Mouse (Mus musculus) gastrocnemius, adult 18-20 months (tissue): ENCODE measurements around the gene Vwa2. TPM values are rescaled to one million over a fixed set of nuclear protein-coding genes. Genes with fewer than 3 reads are reported as not detected.

Experiments
- DNase-seq: peaks from one replicate; pipeline ENCODE4 v3.0.0; 2021; ENCODE audit warnings: low spot score
- total RNA-seq, 2 experiments: library from RNA; stranded (reverse); gene quantifications; 2 replicates each; pipeline ENCODE4 v1.2.3; 2021

Gene Vwa2
- total RNA-seq, 2 experiments from 2014 or later = not detected

- DNase-seq = no peak
Measured at GRCm38 (mm10) chr19:56908472-56909270, 34.6 kb downstream of the Vwa2 start.

- DNase-seq = no peak
Measured at GRCm38 (mm10) chr19:56910561-56910960, 36.5 kb downstream of the Vwa2 start.

DNA sequence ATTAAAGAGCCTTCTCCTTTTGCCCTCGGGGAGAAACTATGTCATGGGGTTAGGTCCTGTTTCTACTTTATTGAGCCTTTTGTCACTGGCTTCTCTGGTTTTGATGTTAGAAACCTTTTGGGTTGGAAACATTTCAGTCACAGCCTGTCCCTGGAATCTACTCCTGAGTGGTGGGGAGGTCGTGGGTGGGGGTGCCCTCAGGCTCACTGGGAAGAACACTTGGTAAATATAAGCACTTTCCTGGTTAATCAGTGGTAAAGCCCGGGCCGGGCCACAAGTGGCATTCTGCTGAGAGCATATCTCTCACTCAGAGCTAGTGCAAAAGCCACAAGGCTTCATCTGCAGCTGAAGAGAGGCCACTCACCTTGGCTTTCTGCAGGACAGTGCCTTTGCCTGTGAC lies 39.7 kb downstream of the Vwa2 start:
- no peak for DNase-seq

- DNase-seq = no peak
Measured at GRCm38 (mm10) chr19:56914658-56915057, 40.6 kb downstream of the Vwa2 start.

GRCm38 (mm10) chr19:56915084-56915483 lies 41.0 kb downstream of the Vwa2 start:
- no peak for DNase-seq

- DNase-seq = peak; percentile 92
Measured at GRCm38 (mm10) chr19:56919628-56920027, 45.6 kb downstream of the Vwa2 start.

DNA sequence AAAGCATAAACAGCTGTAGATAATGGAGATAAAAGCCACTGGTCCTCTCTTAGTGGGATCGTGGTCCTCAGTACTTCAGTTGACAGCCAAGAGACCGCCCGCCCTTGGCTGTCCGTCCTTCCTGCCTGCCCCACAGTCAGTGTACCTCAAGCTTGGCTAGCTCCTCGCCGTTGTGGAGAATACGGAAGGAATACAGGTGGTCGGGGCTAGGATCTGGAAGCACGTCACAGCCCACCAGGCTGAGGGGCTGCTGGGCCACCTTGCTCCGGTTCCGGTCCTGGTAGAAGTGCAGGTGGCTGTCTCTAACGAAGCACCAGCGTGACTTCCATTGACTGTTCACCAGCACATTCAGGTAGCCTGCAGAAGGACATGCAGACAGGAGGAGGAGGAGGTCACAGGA lies 46.2 kb downstream of the Vwa2 start:
- no peak for DNase-seq

DNA sequence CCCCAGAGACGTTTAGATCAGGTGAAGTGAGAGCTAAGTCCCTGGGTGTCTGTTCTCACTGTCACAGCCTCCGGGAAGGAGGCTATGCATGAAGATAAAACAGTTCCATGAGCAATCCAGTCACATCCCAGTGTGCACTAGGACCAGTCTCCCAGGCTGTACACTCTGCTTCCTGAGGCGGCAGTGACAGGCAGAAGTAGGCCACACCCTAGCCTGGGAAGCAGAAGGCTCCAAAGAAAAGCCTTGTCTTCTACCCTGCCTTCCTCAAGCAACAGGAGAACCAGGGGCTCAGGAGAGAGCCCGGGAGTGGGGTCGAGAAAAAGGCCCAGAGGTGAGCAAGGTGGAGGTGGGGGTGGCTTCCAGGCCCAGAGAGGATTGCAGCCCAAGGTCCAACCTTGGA lies 47.7 kb downstream of the Vwa2 start:
- no peak for DNase-seq

DNA sequence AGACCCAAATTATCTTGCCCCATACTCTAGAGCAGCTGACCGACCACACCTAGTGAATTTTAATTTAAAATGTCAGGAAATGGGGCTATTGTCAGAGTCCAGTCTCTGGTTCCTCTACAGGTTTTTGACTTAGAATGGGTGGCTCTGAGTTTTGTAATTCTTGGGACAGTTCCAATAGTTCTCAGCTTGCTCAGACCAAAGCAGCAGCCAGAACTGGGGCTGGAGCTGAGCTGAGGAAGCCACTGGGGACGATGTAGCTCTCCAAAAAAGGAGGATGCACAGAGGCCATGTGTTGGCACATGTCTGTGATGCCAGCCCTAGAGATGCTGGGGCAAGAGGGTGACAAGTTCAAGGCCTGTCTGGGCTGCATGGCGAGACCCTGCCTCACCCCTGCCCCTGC lies 55.3 kb downstream of the Vwa2 start:
- DNase-seq = peak; percentile 38

GRCm38 (mm10) chr19:56930029-56930428 lies 56.0 kb downstream of the Vwa2 start:
- DNase-seq = no peak

DNA sequence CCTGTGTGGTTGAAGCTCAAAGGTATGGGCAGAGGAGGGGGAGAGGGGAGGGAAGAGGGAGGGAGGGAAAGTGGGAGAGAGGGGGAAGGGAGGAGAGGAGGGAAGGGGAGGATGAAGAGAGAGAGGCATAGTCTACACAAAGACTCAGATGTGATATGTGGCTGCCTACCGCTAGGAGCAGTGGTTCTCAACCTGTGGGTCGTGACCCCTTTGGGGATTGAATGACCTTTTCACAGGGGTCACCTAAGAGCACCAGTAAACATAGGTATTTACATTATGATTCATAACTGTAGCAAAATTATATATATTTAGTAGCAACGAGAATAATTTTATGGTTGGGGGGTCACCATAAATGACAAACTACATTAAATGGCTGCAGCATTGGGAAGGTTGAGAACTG lies 59.8 kb downstream of the Vwa2 start:
- no peak for DNase-seq

DNA sequence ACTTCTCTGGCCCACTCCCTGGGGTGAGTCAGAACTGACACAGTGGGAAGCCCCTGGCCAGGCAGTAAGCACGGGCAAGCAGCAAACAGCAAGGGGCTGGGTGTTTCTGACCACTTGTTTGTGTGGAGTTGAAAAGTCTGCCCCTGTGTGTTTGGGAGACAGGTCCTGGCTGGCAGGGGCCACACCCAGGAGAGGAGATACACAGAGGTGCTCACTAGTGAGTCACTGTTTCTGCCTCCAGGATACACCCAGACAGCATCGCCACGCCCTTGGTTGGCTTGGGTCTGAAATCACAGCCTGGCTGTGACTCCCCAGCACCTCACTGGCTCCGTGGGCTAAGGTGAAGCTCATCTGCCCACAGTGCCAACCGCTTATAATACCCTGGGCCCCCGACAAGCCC lies 61.1 kb downstream of the Vwa2 start:
- DNase-seq = no peak

- no peak for DNase-seq
Measured at GRCm38 (mm10) chr19:56935777-56936176, 61.7 kb downstream of the Vwa2 start.

DNA sequence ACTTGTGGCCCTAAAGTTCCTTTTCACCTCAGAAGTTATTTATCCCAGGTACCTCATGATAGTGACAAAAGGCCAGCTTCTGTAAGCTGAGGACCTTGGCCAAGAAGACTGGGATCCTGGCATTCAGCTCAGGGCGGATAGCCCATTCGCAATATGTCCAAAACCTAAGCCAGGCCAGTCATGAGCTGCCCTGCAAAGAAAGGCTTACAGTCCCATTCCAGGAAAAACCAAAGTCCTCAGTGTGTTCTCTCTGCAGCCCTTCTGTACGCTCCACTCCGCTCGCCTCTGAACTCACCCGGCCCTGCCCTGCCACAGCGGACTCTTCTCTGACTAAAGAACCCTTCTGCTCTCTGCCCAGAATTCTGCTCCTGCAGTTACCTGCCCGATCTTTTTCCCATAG lies 62.2 kb downstream of the Vwa2 start:
- no peak for DNase-seq

- DNase-seq = no peak
Measured at GRCm38 (mm10) chr19:56937911-56938310, 63.9 kb downstream of the Vwa2 start.

DNA sequence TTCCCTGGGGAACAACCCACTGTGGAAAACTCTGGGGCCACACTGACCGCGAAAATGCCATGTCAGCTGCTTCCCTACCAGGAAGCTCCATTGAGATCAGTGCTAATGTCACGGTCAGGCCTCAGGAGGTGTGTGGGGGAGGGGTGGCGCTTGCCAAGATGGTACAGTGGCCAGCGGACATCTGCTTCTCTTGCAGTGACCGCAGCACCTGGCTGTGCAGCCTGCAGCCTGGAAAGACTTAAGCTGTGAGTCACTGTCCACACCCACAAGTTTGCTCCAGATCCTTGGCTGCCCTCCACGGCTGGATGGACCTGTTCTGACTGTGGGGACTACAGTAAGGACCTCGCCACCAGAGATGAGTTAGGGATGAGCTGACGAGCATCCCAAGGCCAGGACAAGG lies 65.8 kb downstream of the Vwa2 start:
- peak; percentile 74 for DNase-seq

DNA sequence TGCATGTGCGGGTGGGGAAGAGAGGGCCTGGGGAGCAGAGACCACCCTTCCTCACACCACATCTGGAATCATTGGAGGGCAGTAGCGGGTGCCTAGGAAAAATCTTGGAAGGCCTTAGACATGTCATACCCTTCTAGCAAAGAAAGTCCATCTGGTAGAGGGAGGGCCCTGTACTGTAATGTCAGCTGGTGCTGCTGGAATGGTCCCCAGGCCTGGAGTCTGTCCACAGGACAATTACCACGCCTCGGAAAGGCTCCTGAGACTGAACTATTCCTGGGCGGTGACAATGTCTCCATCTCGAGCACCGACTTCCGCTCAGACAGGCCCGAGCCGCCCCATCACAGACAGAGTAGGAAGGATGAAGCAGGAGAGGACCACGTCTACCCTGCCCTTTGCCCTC lies 66.5 kb downstream of the Vwa2 start:
- DNase-seq = peak; percentile 84

DNA sequence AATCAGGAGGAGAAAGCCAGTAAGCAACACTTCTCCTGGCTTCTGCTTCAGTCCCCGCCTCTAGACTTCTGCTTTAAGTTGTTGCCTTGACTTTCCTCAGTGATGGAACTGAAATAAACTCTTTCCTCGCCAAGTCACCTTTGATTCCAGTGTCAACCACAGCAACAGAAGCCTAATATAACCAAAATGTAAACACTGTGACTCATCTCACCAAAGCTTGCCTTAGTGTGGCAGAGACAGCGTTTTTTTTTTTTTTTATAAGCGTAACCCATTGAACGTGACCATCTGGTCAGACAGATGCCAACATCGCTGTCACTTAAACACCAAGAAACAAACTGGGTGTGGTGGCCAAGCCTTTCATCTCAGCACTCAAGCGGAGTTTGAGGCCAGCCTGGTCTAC lies 68.2 kb downstream of the Vwa2 start:
- no peak for DNase-seq

DNA sequence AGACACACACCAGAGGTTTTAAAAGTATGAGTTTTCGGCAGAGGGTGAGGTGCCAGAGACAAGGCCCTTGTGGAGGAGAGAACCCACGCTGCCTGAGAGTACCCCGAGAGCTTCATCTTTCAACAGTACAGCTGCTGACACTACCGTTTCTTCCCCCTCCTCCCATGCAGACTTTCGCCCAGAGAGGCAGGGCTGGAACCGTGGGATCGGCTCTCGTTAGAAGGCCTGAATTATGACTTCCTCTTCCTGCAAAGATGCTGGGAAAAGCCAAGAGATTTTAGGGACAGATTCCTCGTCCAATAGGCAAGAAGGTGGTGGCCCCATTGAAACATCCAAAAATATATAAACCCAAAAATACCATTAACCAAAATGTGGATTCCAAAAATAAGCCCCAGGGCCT lies 70.2 kb downstream of the Vwa2 start:
- DNase-seq = no peak

GRCm38 (mm10) chr19:56944826-56945225 lies 70.8 kb downstream of the Vwa2 start:
- DNase-seq = no peak

DNA sequence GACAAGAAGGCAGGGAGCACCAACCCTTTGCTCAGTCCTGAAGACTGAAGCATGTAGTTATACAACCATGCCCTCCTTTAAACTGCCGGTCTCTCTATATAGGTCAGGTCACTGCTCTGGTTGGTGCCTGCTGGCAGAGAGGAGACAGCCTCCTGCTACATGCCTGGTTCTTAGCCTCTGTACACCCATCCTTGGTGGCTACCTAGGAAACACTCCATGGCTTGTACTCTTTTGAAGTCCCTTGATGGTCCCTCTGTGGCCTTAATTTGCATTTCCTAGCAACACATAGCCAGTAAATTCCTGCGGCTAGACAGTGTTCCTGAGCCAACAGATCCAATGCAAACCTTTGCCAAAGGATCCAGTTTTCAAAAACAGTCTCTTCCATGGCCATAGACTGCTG lies 71.6 kb downstream of the Vwa2 start:
- no peak for DNase-seq

- no peak for DNase-seq
Measured at GRCm38 (mm10) chr19:56946277-56946676, 72.2 kb downstream of the Vwa2 start.

GRCm38 (mm10) chr19:56946727-56947126 lies 72.7 kb downstream of the Vwa2 start:
- DNase-seq = no peak
